Mouse (Mus musculus): ENCODE data around the gene Jhy. TPM values are rescaled to one million over a fixed set of nuclear protein-coding genes. Genes with fewer than 3 reads are reported as not detected.

Gene Jhy
- polyA plus RNA-seq, 1 experiment, result 28.7 TPM

- Histone ChIP-seq H3K36me3 (ENCODE audit: control insufficient read depth, insufficient read depth, low read length) (no peaks in the 10 kb centered on the region), H3K4me3 (ENCODE audit: control insufficient read depth, low read depth, low read length) (no peak overlapping the region), H3K4me1 (ENCODE audit: control insufficient read depth, insufficient read depth, low read length) (no peaks in the 10 kb centered on the region), H3K27me3 (ENCODE audit: control insufficient read depth, insufficient read depth, low read length) (no peaks in the 10 kb centered on the region), H3K27ac (ENCODE audit: control insufficient read depth, insufficient read depth, low read depth, low read length) (no peak overlapping the region)
- TF ChIP-seq POLR2A (IDR thresholded peaks at IDR 0.05; ENCODE audit: control insufficient read depth, low read depth, low read length) (no peak), CTCF (IDR thresholded peaks at IDR 0.05; ENCODE audit: control insufficient read depth, insufficient read depth, insufficient replicate concordance, low read depth, low read length) (no peak)
Observed at GRCm38 (mm10) chr9:40927351-40927980, 36.5 kb downstream of the Jhy start.

DNA sequence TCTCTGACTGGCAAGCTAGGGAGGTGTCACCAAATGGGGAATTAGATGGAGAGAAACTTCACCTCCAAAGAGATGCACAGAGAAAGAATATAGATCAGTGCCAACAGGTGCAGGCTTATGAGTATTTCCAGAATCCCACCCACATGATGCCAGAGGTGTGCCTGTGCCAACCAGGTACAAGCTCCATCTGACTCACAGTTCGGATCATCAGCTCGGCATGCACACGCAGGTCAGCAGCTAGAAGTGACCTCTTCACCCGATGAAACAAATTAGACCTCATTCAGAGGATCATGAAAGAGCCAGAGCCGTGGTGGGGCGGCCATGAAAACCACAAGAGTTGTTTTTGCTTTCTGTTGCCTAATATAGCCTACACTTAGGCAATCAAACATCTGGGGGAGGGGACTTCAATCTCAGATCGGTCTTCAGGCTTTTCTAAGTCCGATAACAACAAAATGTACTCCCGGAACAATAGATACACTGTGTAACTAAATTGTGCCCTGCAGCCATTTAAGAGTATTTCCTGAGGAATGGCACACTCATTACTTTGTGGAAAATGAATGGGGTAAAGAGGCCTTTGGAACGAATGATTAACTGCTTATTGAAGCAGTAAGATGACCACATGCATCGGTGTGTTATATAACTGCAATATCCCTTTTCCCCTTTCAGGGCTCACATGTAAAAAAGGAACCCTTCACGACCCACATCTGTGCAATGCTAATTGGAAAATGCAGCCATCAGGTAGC is 45.9 kb downstream of the Jhy start:
- Histone ChIP-seq H3K27me3 (ENCODE audit: control insufficient read depth, insufficient read depth, low read length) (no peaks in the 10 kb centered on the region), H3K27ac (ENCODE audit: control insufficient read depth, insufficient read depth, low read depth, low read length) (no peak overlapping the region), H3K4me3 (ENCODE audit: control insufficient read depth, low read depth, low read length) (no peak overlapping the region), H3K4me1 (ENCODE audit: control insufficient read depth, insufficient read depth, low read length) (no peaks in the 10 kb centered on the region), H3K36me3 (ENCODE audit: control insufficient read depth, insufficient read depth, low read length) (no peaks in the 10 kb centered on the region)
- no peak for TF ChIP-seq CTCF (IDR thresholded peaks at IDR 0.05; ENCODE audit: control insufficient read depth, insufficient read depth, insufficient replicate concordance, low read depth, low read length)
- TF ChIP-seq POLR2A (IDR thresholded peaks at IDR 0.05; ENCODE audit: control insufficient read depth, low read depth, low read length), result no peak

GRCm38 (mm10) chr9:40908915-40909314 is 55.0 kb downstream of the Jhy start:
- Histone ChIP-seq H3K4me3 (ENCODE audit: control insufficient read depth, low read depth, low read length) (no peak overlapping the region), H3K27me3 (ENCODE audit: control insufficient read depth, insufficient read depth, low read length) (no peaks in the 10 kb centered on the region), H3K36me3 (ENCODE audit: control insufficient read depth, insufficient read depth, low read length) (peaks cover 1% of the 10 kb centered on the region; the same call in 1 of the 2 replicates), H3K4me1 (ENCODE audit: control insufficient read depth, insufficient read depth, low read length) (no peaks in the 10 kb centered on the region), H3K27ac (ENCODE audit: control insufficient read depth, insufficient read depth, low read depth, low read length) (no peak overlapping the region)
- TF ChIP-seq CTCF (IDR thresholded peaks at IDR 0.05; ENCODE audit: control insufficient read depth, insufficient read depth, insufficient replicate concordance, low read depth, low read length) (no peak), POLR2A (IDR thresholded peaks at IDR 0.05; ENCODE audit: control insufficient read depth, low read depth, low read length) (no peak)

- Histone ChIP-seq H3K27ac (ENCODE audit: control insufficient read depth, insufficient read depth, low read depth, low read length) (no peak overlapping the region), H3K27me3 (ENCODE audit: control insufficient read depth, insufficient read depth, low read length) (no peaks in the 10 kb centered on the region), H3K36me3 (ENCODE audit: control insufficient read depth, insufficient read depth, low read length) (peaks cover 1% of the 10 kb centered on the region; the same call in 1 of the 2 replicates), H3K4me1 (ENCODE audit: control insufficient read depth, insufficient read depth, low read length) (no peaks in the 10 kb centered on the region), H3K4me3 (ENCODE audit: control insufficient read depth, low read depth, low read length) (no peak overlapping the region)
- no peak for TF ChIP-seq CTCF (IDR thresholded peaks at IDR 0.05; ENCODE audit: control insufficient read depth, insufficient read depth, insufficient replicate concordance, low read depth, low read length)
Observed at GRCm38 (mm10) chr9:40908411-40908810, 55.5 kb downstream of the Jhy start.

DNA sequence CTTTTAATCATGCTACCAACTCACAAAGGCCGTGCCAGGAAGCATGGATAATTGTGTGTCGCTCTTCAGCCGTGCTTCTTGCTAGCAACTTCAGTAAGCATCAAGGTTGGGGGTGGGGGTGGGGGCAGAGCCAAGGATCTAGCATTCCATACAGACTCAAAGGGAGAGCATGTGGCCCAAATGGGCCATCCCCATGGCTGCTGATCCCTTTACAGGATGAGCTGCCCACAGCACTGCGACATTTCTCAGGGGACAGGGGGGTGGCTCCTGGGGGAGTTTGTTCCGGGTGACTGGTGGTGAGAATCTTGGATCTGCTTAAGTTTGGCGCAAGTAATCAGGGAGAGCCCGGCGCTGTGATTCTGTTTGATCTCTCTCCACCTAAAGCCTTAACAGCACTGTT is 56.5 kb downstream of the Jhy start:
- H3K27me3 ChIP-seq (ENCODE audit: control insufficient read depth, insufficient read depth, low read length), result no peaks in the 10 kb centered on the region
- peaks cover 1% of the 10 kb centered on the region; the same call in 1 of the 2 replicates for H3K36me3 ChIP-seq (ENCODE audit: control insufficient read depth, insufficient read depth, low read length)
- H3K27ac ChIP-seq (ENCODE audit: control insufficient read depth, insufficient read depth, low read depth, low read length), result no peak overlapping the region
- no peak overlapping the region for H3K4me3 ChIP-seq (ENCODE audit: control insufficient read depth, low read depth, low read length)
- H3K4me1 ChIP-seq (ENCODE audit: control insufficient read depth, insufficient read depth, low read length), result no peaks in the 10 kb centered on the region
- TF ChIP-seq POLR2A (IDR thresholded peaks at IDR 0.05; ENCODE audit: control insufficient read depth, low read depth, low read length) (no peak), CTCF (IDR thresholded peaks at IDR 0.05; ENCODE audit: control insufficient read depth, insufficient read depth, insufficient replicate concordance, low read depth, low read length) (no peak)

- TF ChIP-seq POLR2A (IDR thresholded peaks at IDR 0.05; ENCODE audit: control insufficient read depth, low read depth, low read length) (no peak), CTCF (IDR thresholded peaks at IDR 0.05; ENCODE audit: control insufficient read depth, insufficient read depth, insufficient replicate concordance, low read depth, low read length) (no peak)
- H3K27ac ChIP-seq (ENCODE audit: control insufficient read depth, insufficient read depth, low read depth, low read length), result no peak overlapping the region
- H3K4me3 ChIP-seq (ENCODE audit: control insufficient read depth, low read depth, low read length), result no peak overlapping the region
- no peaks in the 10 kb centered on the region for H3K4me1 ChIP-seq (ENCODE audit: control insufficient read depth, insufficient read depth, low read length)
- no peaks in the 10 kb centered on the region for H3K36me3 ChIP-seq (ENCODE audit: control insufficient read depth, insufficient read depth, low read length)
- H3K27me3 ChIP-seq (ENCODE audit: control insufficient read depth, insufficient read depth, low read length), result no peaks in the 10 kb centered on the region
Observed at GRCm38 (mm10) chr9:40892456-40892855, 71.5 kb downstream of the Jhy start.

GRCm38 (mm10) chr9:40889389-40889788 is 74.5 kb downstream of the Jhy start:
- Histone ChIP-seq H3K4me1 (ENCODE audit: control insufficient read depth, insufficient read depth, low read length) (no peaks in the 10 kb centered on the region), H3K36me3 (ENCODE audit: control insufficient read depth, insufficient read depth, low read length) (no peaks in the 10 kb centered on the region), H3K4me3 (ENCODE audit: control insufficient read depth, low read depth, low read length) (no peak overlapping the region), H3K27me3 (ENCODE audit: control insufficient read depth, insufficient read depth, low read length) (no peaks in the 10 kb centered on the region), H3K27ac (ENCODE audit: control insufficient read depth, insufficient read depth, low read depth, low read length) (no peak overlapping the region)
- no peak for TF ChIP-seq CTCF (IDR thresholded peaks at IDR 0.05; ENCODE audit: control insufficient read depth, insufficient read depth, insufficient replicate concordance, low read depth, low read length)
- TF ChIP-seq POLR2A (IDR thresholded peaks at IDR 0.05; ENCODE audit: control insufficient read depth, low read depth, low read length), result no peak
